Mouse (Mus musculus) gastrocnemius, postnatal 4 days (tissue): ENCODE measurements around the gene Lgals3bp. TPM values are rescaled to one million over a fixed set of nuclear protein-coding genes. Genes with fewer than 3 reads are reported as not detected.
A peak's percentile ranks its signal among the peaks of the same experiment; 100 is the strongest.

Experiments
- DNase-seq, 2 experiments: peaks; one replicate each; pipeline ENCODE4 v3.0.0; 2021 to 2022; ENCODE audit warnings: low spot score in 2 of 2, mixed read lengths in 2 of 2
- total RNA-seq, 2 experiments: library from RNA; stranded (reverse); gene quantifications; 2 replicates each; pipeline ENCODE4 v1.2.3; 2021

Gene Lgals3bp
- total RNA-seq, 2 experiments from 2014 or later: 16.3 to 19.6 TPM

GRCm38 (mm10) chr11:118424621-118425335 is 22.9 kb upstream of the Lgals3bp start:
- no peak for DNase-seq

- DNase-seq: peak; percentile 68 to 85
Measured at GRCm38 (mm10) chr11:118423266-118423971, 21.5 kb upstream of the Lgals3bp start.

- DNase-seq: no peak
Measured at GRCm38 (mm10) chr11:118420261-118420660, 18.4 kb upstream of the Lgals3bp start.

GRCm38 (mm10) chr11:118418834-118419504 is 17.1 kb upstream of the Lgals3bp start, which contains the start of gene Cant1:
Cant1 (minus strand) TSS chr11:118419086.
- peak; percentile 92 to 96 for DNase-seq

GRCm38 (mm10) chr11:118418442-118418833 is 16.5 kb upstream of the Lgals3bp start:
- no peak for DNase-seq

GRCm38 (mm10) chr11:118417496-118417895 is 15.6 kb upstream of the Lgals3bp start:
- DNase-seq: no peak

- DNase-seq: no peak
Measured at GRCm38 (mm10) chr11:118416046-118416445, 14.2 kb upstream of the Lgals3bp start.

- DNase-seq: no peak
Measured at GRCm38 (mm10) chr11:118415630-118416029, 13.7 kb upstream of the Lgals3bp start.

GRCm38 (mm10) chr11:118414270-118414669 is 12.4 kb upstream of the Lgals3bp start:
- no peak for DNase-seq

GRCm38 (mm10) chr11:118413055-118413454 is 11.2 kb upstream of the Lgals3bp start:
- DNase-seq: no peak

- no peak for DNase-seq
Measured at GRCm38 (mm10) chr11:118412601-118413000, 10.7 kb upstream of the Lgals3bp start.

GRCm38 (mm10) chr11:118411271-118411670 is 9.4 kb upstream of the Lgals3bp start:
- no peak for DNase-seq

- DNase-seq: no peak
Measured at GRCm38 (mm10) chr11:118410479-118410878, 8.6 kb upstream of the Lgals3bp start.

- DNase-seq: no peak
Measured at GRCm38 (mm10) chr11:118410073-118410444, 8.2 kb upstream of the Lgals3bp start.

GRCm38 (mm10) chr11:118409106-118410072 is 7.5 kb upstream of the Lgals3bp start:
- DNase-seq: no peak

- no peak for DNase-seq
Measured at GRCm38 (mm10) chr11:118408051-118408740, 6.3 kb upstream of the Lgals3bp start.

- DNase-seq: peak in 1 of 2 experiments; percentile 34
Measured at GRCm38 (mm10) chr11:118407318-118407910, 5.5 kb upstream of the Lgals3bp start.

- DNase-seq: peak in 1 of 2 experiments; percentile 15
Measured at GRCm38 (mm10) chr11:118406521-118406920, 4.6 kb upstream of the Lgals3bp start.

- DNase-seq: peak in 1 of 2 experiments; percentile 11
Measured at GRCm38 (mm10) chr11:118405311-118405710, 3.4 kb upstream of the Lgals3bp start.
